Mouse (Mus musculus): Measurements from ENCODE around the gene Exd1. TPM values are rescaled to one million over a fixed set of nuclear protein-coding genes. Genes with fewer than 3 reads are reported as not detected.

Exd1 gene
- not detected in 2 replicates for total RNA-seq (2015)
- total RNA-seq (2017), result 0.98 and 2.0 TPM in 2 replicates

GRCm38 (mm10) chr2:119547522-119548370, at the start of gene Exd1, which contains the start of gene Chp1:
Exd1 (minus strand) TSS chr2:119547627.
Chp1 (plus strand) TSS chr2:119547697.
- peak; percentile 87 for ATAC-seq (replicated peaks; ENCODE audit: poor library complexity)

- no peak for ATAC-seq (replicated peaks; ENCODE audit: poor library complexity)
Measured at GRCm38 (mm10) chr2:119596781-119597330, 49.4 kb upstream of the Exd1 start.

GRCm38 (mm10) chr2:119595308-119595707, 47.9 kb upstream of the Exd1 start:
- ATAC-seq (replicated peaks; ENCODE audit: poor library complexity), result no peak

- ATAC-seq (replicated peaks; ENCODE audit: poor library complexity), result peak; percentile 97
Measured at GRCm38 (mm10) chr2:119594113-119594981, 46.9 kb upstream of the Exd1 start.

DNA sequence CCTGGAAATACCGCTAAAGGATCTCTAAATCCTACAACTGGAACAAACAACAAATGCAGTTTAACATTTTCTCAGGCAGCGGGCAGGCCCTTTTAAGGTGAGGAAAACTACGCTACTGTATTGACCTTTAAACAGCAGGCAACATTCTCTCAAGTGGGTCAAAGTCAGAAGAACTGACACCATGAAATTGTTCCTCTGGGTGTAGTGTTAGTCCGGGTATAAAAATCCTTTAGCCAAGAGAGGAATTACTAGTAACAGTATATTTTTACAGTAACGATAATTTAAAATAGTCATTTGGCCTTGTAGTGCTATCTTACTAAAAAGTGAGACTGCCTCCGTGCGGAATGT, 46.3 kb upstream of the Exd1 start:
- no peak for ATAC-seq (replicated peaks; ENCODE audit: poor library complexity)

DNA sequence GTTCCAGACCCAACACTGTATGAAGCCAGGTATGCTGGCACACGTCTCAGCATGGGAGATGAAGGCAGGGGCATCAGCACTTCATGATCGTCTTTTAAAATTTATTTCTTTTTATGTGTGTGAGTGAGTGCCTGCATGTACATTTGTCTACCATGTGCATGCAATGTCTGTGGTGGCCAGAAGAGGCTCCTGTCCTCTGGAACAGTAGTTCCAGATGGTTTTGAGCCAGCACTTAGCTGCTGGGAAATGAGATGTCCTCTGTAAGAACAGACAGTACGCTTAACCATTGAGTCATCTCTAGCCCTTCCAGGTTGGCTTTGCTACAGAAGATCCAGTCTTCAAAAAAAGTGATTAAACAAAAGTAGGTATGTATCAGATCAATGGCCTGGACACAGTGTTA, 43.8 kb upstream of the Exd1 start:
- ATAC-seq (replicated peaks; ENCODE audit: poor library complexity), result 0 out of 2 replicates have a peak, but pooled peaks have one; percentile 26

- peak; percentile 91 for ATAC-seq (replicated peaks; ENCODE audit: poor library complexity)
Measured at GRCm38 (mm10) chr2:119587383-119587782, 40.0 kb upstream of the Exd1 start.

DNA sequence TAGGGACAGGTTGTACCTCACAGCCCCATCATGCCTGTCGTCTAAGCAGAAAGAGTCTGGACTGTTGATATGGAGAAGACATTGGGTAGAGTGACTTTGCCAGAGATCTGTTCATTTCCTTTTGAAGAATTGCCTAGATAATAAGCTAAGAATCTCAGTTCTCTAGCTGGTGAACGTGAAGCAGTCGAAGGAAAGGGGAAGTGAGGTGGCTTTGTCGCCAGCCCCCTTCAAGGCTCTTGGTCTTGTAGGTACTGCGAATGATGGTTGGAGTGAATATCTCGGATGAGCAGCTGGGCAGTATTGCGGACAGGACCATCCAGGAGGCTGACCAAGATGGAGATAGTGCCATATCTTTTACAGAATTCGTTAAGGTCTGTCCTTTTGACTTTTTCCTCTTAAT, 36.9 kb upstream of the Exd1 start:
- no peak for ATAC-seq (replicated peaks; ENCODE audit: poor library complexity)

GRCm38 (mm10) chr2:119583439-119583838, 36.0 kb upstream of the Exd1 start:
- peak; percentile 52; the same call in 1 of the 2 replicates for ATAC-seq (replicated peaks; ENCODE audit: poor library complexity)

DNA sequence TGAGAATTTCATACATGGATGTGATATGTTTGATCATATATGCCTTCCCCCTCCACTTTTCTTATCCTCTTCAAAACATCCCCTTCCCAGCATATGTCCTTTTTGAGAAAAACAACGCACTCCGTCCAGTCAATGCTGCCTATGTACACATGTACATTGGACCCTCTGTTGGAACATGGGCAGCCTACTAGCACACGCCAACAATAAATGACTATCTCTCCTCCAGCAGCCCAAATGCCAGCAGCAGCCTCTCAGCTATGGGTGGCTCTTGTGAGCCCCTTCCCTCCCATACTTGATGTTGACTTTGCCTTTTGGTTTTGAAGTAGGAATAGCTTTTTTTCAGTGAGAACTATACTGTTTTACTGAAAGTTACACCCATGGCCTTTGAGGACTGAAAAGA, 34.1 kb upstream of the Exd1 start:
- ATAC-seq (replicated peaks; ENCODE audit: poor library complexity), result no peak

GRCm38 (mm10) chr2:119572471-119572870, 25.0 kb upstream of the Exd1 start:
- ATAC-seq (replicated peaks; ENCODE audit: poor library complexity), result peak; percentile 57

GRCm38 (mm10) chr2:119566182-119566855, 18.9 kb upstream of the Exd1 start:
- no peak for ATAC-seq (replicated peaks; ENCODE audit: poor library complexity)

DNA sequence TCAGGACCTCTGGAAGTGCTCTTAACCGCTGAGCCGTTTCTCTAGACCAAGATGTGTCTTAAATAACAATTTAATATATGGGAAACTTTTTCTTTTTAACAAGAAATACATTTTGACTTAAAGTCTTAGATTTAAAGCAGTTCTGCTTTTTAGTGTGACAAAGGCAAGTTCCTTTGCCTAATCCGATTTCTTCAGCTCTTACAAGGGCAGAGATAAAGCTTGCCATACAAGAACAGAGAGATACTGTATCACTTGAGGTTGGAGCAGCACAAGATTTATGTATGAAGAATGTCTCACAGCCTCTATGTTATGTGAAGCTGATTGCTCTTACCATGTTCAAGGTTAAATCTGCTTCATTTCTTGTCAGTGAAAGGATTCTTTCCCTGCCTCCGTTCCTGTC, 17.9 kb upstream of the Exd1 start:
- no peak for ATAC-seq (replicated peaks; ENCODE audit: poor library complexity)

DNA sequence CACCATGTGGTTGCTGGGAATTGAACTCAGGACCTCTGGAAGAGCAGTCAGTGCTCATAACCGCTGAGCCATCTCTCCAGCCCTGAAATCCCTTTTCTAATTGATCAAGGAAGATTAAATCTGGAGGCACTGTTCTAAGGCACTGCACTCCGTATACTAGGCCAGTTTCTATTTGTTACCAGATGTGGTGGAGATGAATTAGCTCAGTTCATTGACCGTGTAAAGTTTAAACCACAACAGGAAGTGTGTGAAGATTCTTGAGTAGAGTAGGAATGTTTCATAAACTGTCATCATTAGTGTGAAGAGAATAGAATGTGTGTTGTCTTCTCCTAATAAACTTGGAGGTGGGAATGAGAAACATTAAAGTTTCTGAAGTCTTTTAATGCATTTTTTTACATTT, 14.4 kb upstream of the Exd1 start:
- ATAC-seq (replicated peaks; ENCODE audit: poor library complexity), result 0 out of 2 replicates have a peak, but pooled peaks have one; percentile 34

GRCm38 (mm10) chr2:119558737-119559340, 11.4 kb upstream of the Exd1 start:
- ATAC-seq (replicated peaks; ENCODE audit: poor library complexity), result peak; percentile 76

- ATAC-seq (replicated peaks; ENCODE audit: poor library complexity), result no peak
Measured at GRCm38 (mm10) chr2:119558039-119558438, 10.6 kb upstream of the Exd1 start.

- no peak for ATAC-seq (replicated peaks; ENCODE audit: poor library complexity)
Measured at GRCm38 (mm10) chr2:119549678-119550077, 2.3 kb upstream of the Exd1 start.

- no peak for ATAC-seq (replicated peaks; ENCODE audit: poor library complexity)
Measured at GRCm38 (mm10) chr2:119548691-119549090, 1.3 kb upstream of the Exd1 start.

DNA sequence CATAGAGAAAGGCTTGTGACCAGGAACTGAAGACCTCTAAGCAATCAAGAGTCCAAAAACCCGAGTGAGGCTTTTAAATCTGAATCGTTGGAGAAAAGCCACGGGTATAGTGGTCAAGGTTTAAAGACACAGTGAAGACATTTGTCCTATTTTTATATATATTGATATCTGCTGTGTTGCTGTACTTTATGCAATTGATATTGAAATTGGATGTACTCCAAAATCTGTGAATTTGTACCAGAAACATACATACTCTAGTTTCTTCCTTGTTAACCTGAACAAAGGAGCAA, 889 bp upstream of the Exd1 start:
- no peak for ATAC-seq (replicated peaks; ENCODE audit: poor library complexity)

DNA sequence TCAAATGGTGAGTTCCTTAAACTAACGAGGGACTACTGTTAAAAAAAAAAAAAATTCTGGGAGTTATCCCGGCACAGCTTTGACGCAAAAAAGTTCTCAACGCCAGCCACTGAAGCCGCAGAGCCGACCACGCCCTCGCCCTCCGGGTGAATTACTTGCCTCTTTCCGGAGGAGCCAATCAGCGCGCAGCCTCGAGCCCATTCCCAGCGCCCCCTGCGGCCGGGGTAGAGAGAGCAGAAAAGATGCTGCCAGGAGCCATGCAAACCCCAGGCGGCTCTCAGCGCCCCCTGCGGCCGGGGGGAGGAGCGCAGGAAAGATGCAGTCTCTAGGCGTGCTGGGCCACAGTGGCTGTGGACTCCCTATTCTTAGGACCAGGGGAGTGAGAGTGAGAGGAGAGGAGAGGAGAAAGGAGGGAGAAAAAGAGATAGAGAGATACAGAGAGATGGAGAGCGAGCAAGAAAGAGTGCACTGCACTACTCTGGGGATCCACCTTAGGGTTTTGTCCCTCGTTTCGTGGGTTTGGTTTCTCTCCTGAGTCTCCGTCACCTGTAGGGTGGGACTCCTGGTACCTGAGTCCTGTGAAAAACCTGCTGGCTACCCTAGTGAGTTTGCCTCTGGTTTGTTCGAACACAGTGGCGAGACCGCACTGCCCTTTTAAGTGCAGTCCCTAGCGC, 442 bp downstream of the Exd1 start:
- peak; percentile 86 for ATAC-seq (replicated peaks; ENCODE audit: poor library complexity)

Measured in megakaryocyte progenitor cell, adult 5-6 weeks (primary cell).